ENCODE assay signal across 8 mouse cellular contexts in the genomic region with DNA sequence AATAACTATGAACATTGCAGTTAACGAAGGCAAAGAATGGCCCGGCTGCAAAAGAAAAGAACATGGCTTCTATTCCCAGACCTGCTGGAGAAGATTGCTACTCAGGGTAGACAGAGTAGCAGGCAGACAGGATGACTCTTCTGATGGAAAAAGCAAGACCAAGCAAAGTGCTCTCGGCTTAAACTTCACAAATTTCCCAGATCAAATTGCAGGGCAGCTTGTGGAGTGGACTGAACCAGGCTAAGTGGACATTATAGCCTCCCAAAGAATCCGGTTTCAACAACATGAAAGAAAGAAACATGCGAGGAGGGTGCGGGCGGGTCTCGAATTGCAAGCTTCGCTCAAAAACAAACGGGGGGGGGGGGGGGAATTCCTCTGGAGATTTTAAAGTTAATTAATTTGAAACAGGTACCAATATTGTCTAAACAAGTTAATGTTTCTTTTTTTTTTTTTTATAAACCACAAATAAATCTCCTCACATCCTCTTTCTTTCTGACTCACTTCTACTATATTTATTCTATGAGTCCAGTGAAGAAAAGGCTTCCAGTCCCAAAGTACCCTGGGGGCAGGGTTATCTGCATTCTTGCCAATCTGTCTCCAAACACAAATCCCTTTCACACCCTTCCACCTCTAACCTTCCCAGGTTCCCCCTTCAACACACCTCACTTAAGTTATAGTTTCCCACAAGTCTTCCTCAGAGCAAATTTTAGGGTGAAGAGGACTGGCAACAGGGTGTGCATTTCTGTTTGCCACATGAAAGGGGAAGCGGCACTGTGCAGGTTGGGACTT. TPM values are rescaled to one million over a fixed set of nuclear protein-coding genes. Genes with fewer than 3 reads are reported as not detected.
DNase-seq lines count a peak whose midpoint lies in the region; ATAC-seq lines count a peak whose summit lies in the region.

No protein-coding gene starts in this region.

- no peak overlapping the region for H3K27ac ChIP-seq in liver, embryonic 11.5 days (ENCODE audit: low read depth, low read length)
- no peak overlapping the region for H3K27ac ChIP-seq in embryonic facial prominence, embryonic 11.5 days (replicated peaks; ENCODE audit: low read depth, low read length)
- H3K27ac ChIP-seq in neural tube, embryonic 14.5 days (ENCODE audit: low read depth, low read length), result no peak overlapping the region

- no peaks in the 10 kb centered on the region for H3K9me3 ChIP-seq in liver, embryonic 11.5 days (ENCODE audit: control insufficient read depth, low read length)
- no peaks in the 10 kb centered on the region for H3K9me3 ChIP-seq in embryonic facial prominence, embryonic 11.5 days (replicated peaks; ENCODE audit: control insufficient read depth, low read length)
- no peaks in the 10 kb centered on the region for H3K9me3 ChIP-seq in neural tube, embryonic 14.5 days (ENCODE audit: control insufficient read depth, low read length)

- no peak overlapping the region for H3K9ac ChIP-seq in liver, embryonic 11.5 days (ENCODE audit: low read depth, low read length)
- H3K9ac ChIP-seq in embryonic facial prominence, embryonic 11.5 days (replicated peaks; ENCODE audit: low read length), result no peak overlapping the region
- peak overlapping the region; percentile 45; the same call in 1 of the 2 replicates for H3K9ac ChIP-seq in neural tube, embryonic 14.5 days (replicated peaks; ENCODE audit: low read depth, low read length)

- WGBS in liver, embryonic 11.5 days, result 42% methylated on average over 11 of the region's 11 CpGs
- WGBS in embryonic facial prominence, embryonic 11.5 days, result 8% methylated on average over 11 of the region's 11 CpGs
- WGBS in neural tube, embryonic 14.5 days, result 17% methylated on average over 11 of the region's 11 CpGs

- no peak overlapping the region for H3K4me3 ChIP-seq in liver, embryonic 11.5 days (ENCODE audit: low read depth, low read length)
- 0 out of 2 replicates have a peak overlapping the region, but pooled peaks have one; percentile 3 for H3K4me3 ChIP-seq in embryonic facial prominence, embryonic 11.5 days (ENCODE audit: low read depth, low read length)
- H3K4me3 ChIP-seq in neural tube, embryonic 14.5 days (ENCODE audit: low read depth, low read length), result no peak overlapping the region

- no peaks in the 10 kb centered on the region for H3K36me3 ChIP-seq in liver, embryonic 11.5 days (ENCODE audit: control insufficient read depth, insufficient read depth, low read length)
- H3K36me3 ChIP-seq in embryonic facial prominence, embryonic 11.5 days (replicated peaks; ENCODE audit: control insufficient read depth, insufficient read depth, low read depth, low read length), result no peaks in the 10 kb centered on the region
- no peaks in the 10 kb centered on the region for H3K36me3 ChIP-seq in neural tube, embryonic 14.5 days (ENCODE audit: control insufficient read depth, insufficient read depth, low read length)

- H3K4me1 ChIP-seq in liver, embryonic 11.5 days (replicated peaks; ENCODE audit: control insufficient read depth, insufficient read depth, low read length), result peaks cover 36% of the 10 kb centered on the region
- H3K4me1 ChIP-seq in embryonic facial prominence, embryonic 11.5 days (ENCODE audit: control insufficient read depth, insufficient read depth, low read length), result no peaks in the 10 kb centered on the region; the same call in 1 of the 2 replicates
- H3K4me1 ChIP-seq in neural tube, embryonic 14.5 days (ENCODE audit: control insufficient read depth, insufficient read depth, low read length), result peaks cover 42% of the 10 kb centered on the region

- H3K4me2 ChIP-seq in liver, embryonic 11.5 days, result peak overlapping the region; percentile 61
- H3K4me2 ChIP-seq in embryonic facial prominence, embryonic 11.5 days (ENCODE audit: low read depth, low read length), result peak overlapping the region; percentile 30
- H3K4me2 ChIP-seq in neural tube, embryonic 14.5 days (ENCODE audit: low read depth, low read length), result peak overlapping the region; percentile 68

- no peak for DNase-seq in liver, embryonic 11.5 days (ENCODE audit: low spot score)
- no peak for DNase-seq in liver
- peak; percentile 59 for DNase-seq in embryonic facial prominence, embryonic 11.5 days (ENCODE audit: low spot score)
- peak; percentile 50 for DNase-seq in induced T-regulatory cell, adult 2 months (ENCODE audit: low read depth)
- DNase-seq in testis, postnatal 10 days (ENCODE audit: low spot score), result no peak
- DNase-seq in ovary, adult 18-20 months (ENCODE audit: low spot score), result no peak

- H3K27me3 ChIP-seq in liver, embryonic 11.5 days (replicated peaks; ENCODE audit: control insufficient read depth, insufficient read depth, low read length), result no peaks in the 10 kb centered on the region
- H3K27me3 ChIP-seq in embryonic facial prominence, embryonic 11.5 days (ENCODE audit: control insufficient read depth, insufficient read depth, low read length), result no peaks in the 10 kb centered on the region
- H3K27me3 ChIP-seq in neural tube, embryonic 14.5 days (ENCODE audit: control insufficient read depth, insufficient read depth, low read length), result no peaks in the 10 kb centered on the region

- ATAC-seq in liver, embryonic 11.5 days (replicated peaks; ENCODE audit: low FRiP score), result no peak
- ATAC-seq in embryonic facial prominence, embryonic 11.5 days (replicated peaks; ENCODE audit: insufficient number of reproducible peaks, low FRiP score, low TSS enrichment, low read depth), result no peak
- ATAC-seq in neural tube, embryonic 14.5 days (ENCODE audit: low read depth), result no peak
- ATAC-seq in erythroid progenitor cell, adult 5-6 weeks (replicated peaks; ENCODE audit: low FRiP score, poor library complexity, severe bottlenecking), result no peak

RNA-seq across cellular contexts. Expression of a gene that starts 1.8 kb away (rescaled TPM):
- polyA plus RNA-seq in liver, embryonic 11.5 days (2014; fragmentation: Nextera tagmentation; extraction: Ambion mirVana), result 20.3 and 21.4 TPM in 2 replicates
- polyA plus RNA-seq in embryonic facial prominence, embryonic 11.5 days (2014; fragmentation: Nextera tagmentation; extraction: Ambion mirVana), result 23.2 and 24.3 TPM in 2 replicates
- polyA plus RNA-seq in neural tube, embryonic 14.5 days (2014; fragmentation: Nextera tagmentation; extraction: Ambion mirVana), result 6.3 and 7.3 TPM in 2 replicates
- 7.1 and 8.3 TPM in 2 replicates for total RNA-seq in erythroid progenitor cell, adult 5-6 weeks (2015; ENCODE audit: low replicate concordance)
- 0.83 and 1.8 TPM in 2 replicates for total RNA-seq in erythroid progenitor cell, adult 5-6 weeks (2017; ENCODE audit: low replicate concordance)

Comparison
In these comparisons a context has a peak if more than half of its experiments do, and no peak if none do; other contexts are left out.
1. DNase-seq: peak in embryonic facial prominence, embryonic 11.5 days (single experiment) and induced T-regulatory cell, adult 2 months (single experiment); none in liver, embryonic 11.5 days (single experiment), liver (single experiment), testis, postnatal 10 days (single experiment) and ovary, adult 18-20 months (single experiment).
2. Peak in every context shown above with its lines, with median percentiles within 50 percentile points of each other: H3K4me2 ChIP-seq.